Mouse (Mus musculus) forebrain, embryonic 11.5 days (tissue): ENCODE measurements around the gene Atg5. TPM values are rescaled to one million over a fixed set of nuclear protein-coding genes. Genes with fewer than 3 reads are reported as not detected.

ENCODE experiments used
- microRNA counts: library from miRNA; unstranded; fragments of <30 nt; microRNA quantifications from one replicate; lab custom pipeline; 2015
- microRNA-seq: library from miRNA; unstranded; fragments of <30 nt; microRNA quantifications from one replicate; pipeline ENCODE4, GENCODE M21; 2016; ENCODE audit not compliant: insufficient number of aligned reads
- polyA plus RNA-seq: library from polyadenylated mRNA; unstranded; fragments of >200 nt; fragmentation: Nextera tagmentation; extraction: Ambion mirVana; gene quantifications from 2 replicates; pipeline ENCODE4 v1.2.1, GENCODE M21; 2014

Gene Atg5
- polyA plus RNA-seq, 1 experiment from 2014 or later: 54.9 TPM

MicroRNAs within 50 kb of the gene (microRNA counts, 519-probe panel; counts per million panel counts)
- 31.2 counts per million for microRNA mmu-miR-1929 (lab: Ali Mortazavi, UCI)

Small RNAs within 50 kb of the gene (microRNA-seq; reads per million reads assigned to microRNA genes)
- gene Mir1929: 2.5 reads per million

Other genes starting within 250 kb of the Atg5 start
- 0.11 and 0.24 TPM in 2 replicates for gene Crybg1, start 119.5 kb upstream of the Atg5 start, polyA plus RNA-seq